Mouse (Mus musculus): ENCODE measurements at regions not wholly inside any gene's neighbourhood (a gene's known extent, or its start where the extent isn't known, plus 50 kb on each side); places are given as distances from the start of the nearest gene placed in this dataset.
"Not testable (repeated sequence)": the region's sequence is repeated elsewhere in the genome, so short reads cannot be mapped to it uniquely, and the experiment has no call there.

GRCm38 (mm10) chr6:84307556-84307955 lies 286.2 kb downstream of the Cyp26b1 start:
- Histone ChIP-seq H3K4me1 (ENCODE audit: control insufficient read depth, insufficient read depth, low read length) (no peaks in the 10 kb centered on the region), H3K4me2 (replicated peaks; ENCODE audit: low read depth, low read length) (no peak overlapping the region), H3K27ac (ENCODE audit: low read depth, low read length) (no peak overlapping the region), H3K36me3 (ENCODE audit: control insufficient read depth, insufficient read depth, low read length) (no peaks in the 10 kb centered on the region), H3K4me3 (ENCODE audit: low read length) (no peak overlapping the region), H3K27me3 (ENCODE audit: control insufficient read depth, insufficient read depth, low read length) (peaks cover 3% of the 10 kb centered on the region; the same call in 1 of the 2 replicates), H3K9ac (ENCODE audit: low read depth, low read length) (no peak overlapping the region), H3K9me3 (ENCODE audit: control insufficient read depth, low read length) (no peaks in the 10 kb centered on the region)
- no peak for ATAC-seq (ENCODE audit: low FRiP score, low TSS enrichment)
- 84% methylated on average over 3 of the region's 3 CpGs for WGBS

- Histone ChIP-seq H3K27me3 (ENCODE audit: control insufficient read depth, insufficient read depth, low read length) (peaks cover 3% of the 10 kb centered on the region; the same call in 1 of the 2 replicates), H3K9ac (ENCODE audit: low read depth, low read length) (no peak overlapping the region), H3K36me3 (ENCODE audit: control insufficient read depth, insufficient read depth, low read length) (no peaks in the 10 kb centered on the region), H3K4me3 (ENCODE audit: low read length) (no peak overlapping the region), H3K4me2 (replicated peaks; ENCODE audit: low read depth, low read length) (no peak overlapping the region), H3K27ac (ENCODE audit: low read depth, low read length) (no peak overlapping the region), H3K9me3 (ENCODE audit: control insufficient read depth, low read length) (no peaks in the 10 kb centered on the region), H3K4me1 (ENCODE audit: control insufficient read depth, insufficient read depth, low read length) (no peaks in the 10 kb centered on the region)
- no peak for ATAC-seq (ENCODE audit: low FRiP score, low TSS enrichment)
- WGBS, result 17% methylated on average over 13 of the region's 13 CpGs
Measured at GRCm38 (mm10) chr6:84306585-84306984, 287.1 kb downstream of the Cyp26b1 start.

GRCm38 (mm10) chr6:84305093-84305492 lies 288.6 kb downstream of the Cyp26b1 start:
- Histone ChIP-seq H3K27ac (ENCODE audit: low read depth, low read length) (no peak overlapping the region), H3K4me3 (ENCODE audit: low read length) (no peak overlapping the region), H3K4me1 (ENCODE audit: control insufficient read depth, insufficient read depth, low read length) (no peaks in the 10 kb centered on the region), H3K9ac (ENCODE audit: low read depth, low read length) (no peak overlapping the region), H3K4me2 (replicated peaks; ENCODE audit: low read depth, low read length) (no peak overlapping the region), H3K36me3 (ENCODE audit: control insufficient read depth, insufficient read depth, low read length) (no peaks in the 10 kb centered on the region), H3K9me3 (ENCODE audit: control insufficient read depth, low read length) (no peaks in the 10 kb centered on the region), H3K27me3 (ENCODE audit: control insufficient read depth, insufficient read depth, low read length) (peaks cover 3% of the 10 kb centered on the region; the same call in 1 of the 2 replicates)
- no peak for ATAC-seq (ENCODE audit: low FRiP score, low TSS enrichment)
- WGBS, result 94% methylated on average over 3 of the region's 3 CpGs

- H3K9ac ChIP-seq (ENCODE audit: low read depth, low read length); H3K9me3 ChIP-seq (ENCODE audit: control insufficient read depth, low read length); H3K27ac ChIP-seq (ENCODE audit: low read depth, low read length); H3K27me3 ChIP-seq (ENCODE audit: control insufficient read depth, insufficient read depth, low read length); H3K4me2 ChIP-seq (replicated peaks; ENCODE audit: low read depth, low read length); H3K4me3 ChIP-seq (ENCODE audit: low read length); ATAC-seq (ENCODE audit: low FRiP score, low TSS enrichment); H3K36me3 ChIP-seq (ENCODE audit: control insufficient read depth, insufficient read depth, low read length); H3K4me1 ChIP-seq (ENCODE audit: control insufficient read depth, insufficient read depth, low read length): not testable (repeated sequence)
- 87% methylated on average over 3 of the region's 3 CpGs for WGBS
Measured at GRCm38 (mm10) chr6:84302916-84303315, 290.8 kb downstream of the Cyp26b1 start.

- no peaks in the 10 kb centered on the region for H3K9me3 ChIP-seq (ENCODE audit: control insufficient read depth, low read length)
- no peak overlapping the region for H3K9ac ChIP-seq (ENCODE audit: low read depth, low read length)
- no peak overlapping the region for H3K4me2 ChIP-seq (replicated peaks; ENCODE audit: low read depth, low read length)
- no peaks in the 10 kb centered on the region for H3K36me3 ChIP-seq (ENCODE audit: control insufficient read depth, insufficient read depth, low read length)
- H3K4me3 ChIP-seq (ENCODE audit: low read length), result no peak overlapping the region
- peaks cover 7% of the 10 kb centered on the region; the same call in 1 of the 2 replicates for H3K27me3 ChIP-seq (ENCODE audit: control insufficient read depth, insufficient read depth, low read length)
- H3K4me1 ChIP-seq (ENCODE audit: control insufficient read depth, insufficient read depth, low read length), result no peaks in the 10 kb centered on the region
- 90% methylated on average over 2 of the region's 2 CpGs for WGBS
- ATAC-seq (ENCODE audit: low FRiP score, low TSS enrichment), result no peak
- H3K27ac ChIP-seq (ENCODE audit: low read depth, low read length), result no peak overlapping the region
Measured at GRCm38 (mm10) chr6:84299936-84300335, 291.5 kb downstream of the Dysf start.

GRCm38 (mm10) chr6:84299146-84299545 lies 290.8 kb downstream of the Dysf start:
- Histone ChIP-seq H3K9me3 (ENCODE audit: control insufficient read depth, low read length) (no peaks in the 10 kb centered on the region), H3K27ac (ENCODE audit: low read depth, low read length) (no peak overlapping the region), H3K4me3 (ENCODE audit: low read length) (no peak overlapping the region), H3K9ac (ENCODE audit: low read depth, low read length) (no peak overlapping the region), H3K4me2 (replicated peaks; ENCODE audit: low read depth, low read length) (no peak overlapping the region), H3K27me3 (ENCODE audit: control insufficient read depth, insufficient read depth, low read length) (0 out of 2 replicates have a peak, but pooled peaks cover 4% of the 10 kb centered on the region), H3K36me3 (ENCODE audit: control insufficient read depth, insufficient read depth, low read length) (no peaks in the 10 kb centered on the region), H3K4me1 (ENCODE audit: control insufficient read depth, insufficient read depth, low read length) (no peaks in the 10 kb centered on the region)
- no peak for ATAC-seq (ENCODE audit: low FRiP score, low TSS enrichment)

GRCm38 (mm10) chr6:84273907-84274306 lies 265.5 kb downstream of the Dysf start:
- H3K9me3 ChIP-seq (ENCODE audit: control insufficient read depth, low read length); ATAC-seq (ENCODE audit: low FRiP score, low TSS enrichment); H3K27ac ChIP-seq (ENCODE audit: low read depth, low read length); H3K36me3 ChIP-seq (ENCODE audit: control insufficient read depth, insufficient read depth, low read length); H3K4me3 ChIP-seq (ENCODE audit: low read length); H3K9ac ChIP-seq (ENCODE audit: low read depth, low read length); H3K4me2 ChIP-seq (replicated peaks; ENCODE audit: low read depth, low read length): not testable (repeated sequence)
- peaks cover 11% of the 10 kb centered on the region; the same call in 1 of the 2 replicates for H3K4me1 ChIP-seq (ENCODE audit: control insufficient read depth, insufficient read depth, low read length)
- H3K27me3 ChIP-seq (ENCODE audit: control insufficient read depth, insufficient read depth, low read length), result peaks cover 24% of the 10 kb centered on the region

- no peaks in the 10 kb centered on the region for H3K36me3 ChIP-seq (ENCODE audit: control insufficient read depth, insufficient read depth, low read length)
- H3K4me3 ChIP-seq (ENCODE audit: low read length), result no peak overlapping the region
- no peaks in the 10 kb centered on the region for H3K9me3 ChIP-seq (ENCODE audit: control insufficient read depth, low read length)
- WGBS, result 39% methylated on average over 6 of the region's 6 CpGs
- H3K4me2 ChIP-seq (replicated peaks; ENCODE audit: low read depth, low read length), result no peak overlapping the region
- ATAC-seq (ENCODE audit: low FRiP score, low TSS enrichment), result peak; percentile 89
- peaks cover 32% of the 10 kb centered on the region for H3K27me3 ChIP-seq (ENCODE audit: control insufficient read depth, insufficient read depth, low read length)
- H3K27ac ChIP-seq (ENCODE audit: low read depth, low read length), result no peak overlapping the region
- no peak overlapping the region for H3K9ac ChIP-seq (ENCODE audit: low read depth, low read length)
- H3K4me1 ChIP-seq (ENCODE audit: control insufficient read depth, insufficient read depth, low read length), result peaks cover 11% of the 10 kb centered on the region; the same call in 1 of the 2 replicates
Measured at GRCm38 (mm10) chr6:84272520-84273311, 264.3 kb downstream of the Dysf start.

- no peaks in the 10 kb centered on the region for H3K36me3 ChIP-seq (ENCODE audit: control insufficient read depth, insufficient read depth, low read length)
- ATAC-seq (ENCODE audit: low FRiP score, low TSS enrichment), result no peak
- H3K9me3 ChIP-seq (ENCODE audit: control insufficient read depth, low read length), result no peaks in the 10 kb centered on the region
- H3K27ac ChIP-seq (ENCODE audit: low read depth, low read length), result no peak overlapping the region
- peaks cover 11% of the 10 kb centered on the region for H3K4me1 ChIP-seq (ENCODE audit: control insufficient read depth, insufficient read depth, low read length)
- H3K27me3 ChIP-seq (ENCODE audit: control insufficient read depth, insufficient read depth, low read length), result peaks cover 27% of the 10 kb centered on the region
- H3K9ac ChIP-seq (ENCODE audit: low read depth, low read length), result no peak overlapping the region
- WGBS, result 71% methylated on average over 6 of the region's 6 CpGs
- H3K4me3 ChIP-seq (ENCODE audit: low read length), result no peak overlapping the region
- no peak overlapping the region for H3K4me2 ChIP-seq (replicated peaks; ENCODE audit: low read depth, low read length)
Measured at GRCm38 (mm10) chr6:84271966-84272365, 263.6 kb downstream of the Dysf start.

Measured in kidney, embryonic 14.5 days (tissue).